Mouse (Mus musculus) megakaryocyte, embryonic 14.5 days (primary cell): ENCODE measurements around the gene Als2cr12.

Experiments used
- FLI1 ChIP-seq: IDR thresholded peaks from 2 replicates; pipeline ENCODE4 v1.6.1; 2012; ENCODE audit warnings: low read length, inconsistent platforms, mixed read lengths
- GATA1 ChIP-seq: IDR thresholded peaks from 3 replicates; pipeline ENCODE4 v1.6.1; 2012; ENCODE audit warnings: mixed read lengths, low read length, inconsistent platforms, borderline replicate concordance

DNA sequence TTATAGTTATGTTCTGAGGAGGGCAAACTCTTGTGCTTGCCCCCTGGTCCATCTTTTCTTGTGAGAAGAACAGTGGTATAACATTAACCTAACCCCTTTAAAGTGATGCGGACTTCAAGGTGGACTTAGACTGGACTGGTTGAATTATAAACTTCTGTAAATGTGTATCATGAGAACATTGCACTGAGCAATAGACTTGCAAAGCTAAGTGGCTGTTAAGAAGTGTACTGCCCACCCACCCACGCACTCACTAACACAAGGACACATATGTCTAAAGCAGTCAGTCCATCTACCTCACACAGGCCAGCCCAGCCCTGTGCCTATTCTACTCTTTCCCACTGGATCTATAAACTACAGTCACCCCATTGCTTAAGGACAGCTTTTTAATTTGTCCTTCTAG, 37.8 kb upstream of the Als2cr12 start:
- TF ChIP-seq GATA1 (no peak), FLI1 (no peak)
